Mouse (Mus musculus) neural tube, embryonic 10.5 days (tissue): Measurements from ENCODE around the gene Il23a.
"Not testable (repeated sequence)": the region's sequence is repeated elsewhere in the genome, so short reads cannot be mapped to it uniquely, and the experiment has no call there.

Experiments used
- DNase-seq: peaks from one replicate; pipeline ENCODE4 v3.0.0-alpha.2; 2017; ENCODE audit warnings: low spot score; ENCODE audit errors: extremely low spot score

Gene Il23a

GRCm38 (mm10) chr10:128269206-128269910 is 29.2 kb downstream of the Il23a start:
- DNase-seq: no peak

- DNase-seq: no peak
Measured at GRCm38 (mm10) chr10:128268371-128268770, 30.2 kb downstream of the Il23a start, which contains the start of gene Apof. TSS of gene Apof (plus strand) at chr10:128268671.

- DNase-seq: no peak
Measured at GRCm38 (mm10) chr10:128263393-128264310, 34.9 kb downstream of the Il23a start.

- no peak for DNase-seq
Measured at GRCm38 (mm10) chr10:128262300-128262699, 36.3 kb downstream of the Il23a start.

GRCm38 (mm10) chr10:128260376-128260775 is 38.2 kb downstream of the Il23a start:
- not testable (repeated sequence) for DNase-seq

- no peak for DNase-seq
Measured at GRCm38 (mm10) chr10:128259946-128260345, 38.6 kb downstream of the Il23a start.

- DNase-seq: no peak
Measured at GRCm38 (mm10) chr10:128258953-128259352, 39.6 kb downstream of the Il23a start.

- no peak for DNase-seq
Measured at GRCm38 (mm10) chr10:128256328-128256727, 42.2 kb downstream of the Il23a start.

GRCm38 (mm10) chr10:128255925-128256324 is 42.6 kb downstream of the Il23a start:
- DNase-seq: no peak

- no peak for DNase-seq
Measured at GRCm38 (mm10) chr10:128253677-128254255, 44.8 kb downstream of the Il23a start, which contains the start of gene Apon. TSS of gene Apon (plus strand) at chr10:128254096.

- no peak for DNase-seq
Measured at GRCm38 (mm10) chr10:128250565-128250964, 48.0 kb downstream of the Il23a start.

- DNase-seq: no peak
Measured at GRCm38 (mm10) chr10:128247020-128247732, 51.4 kb downstream of the Il23a start.
